ENCODE assay signal across 8 mouse cellular contexts in genomic region chr4:137993821-137994561, GRCm38 (mm10). TPM values are rescaled to one million over a fixed set of nuclear protein-coding genes. Genes with fewer than 3 reads are reported as not detected.
A peak's percentile ranks its signal among the peaks of the same experiment; 100 is the strongest.
DNase-seq lines count a peak whose midpoint lies in the region; ATAC-seq and TF ChIP-seq lines count a peak whose summit lies in the region.

No protein-coding gene starts in this region.

- WGBS in intestine, embryonic 16.5 days: under 1% methylated on average over 47 of the region's 60 CpGs
- 2% methylated on average over 57 of the region's 60 CpGs for WGBS in liver, embryonic 14.5 days (ENCODE audit: insufficient replicate concordance)

- peak overlapping the region; percentile 78 for H3K4me2 ChIP-seq in intestine, embryonic 16.5 days (ENCODE audit: low read depth, low read length)
- H3K4me2 ChIP-seq in liver, embryonic 14.5 days (ENCODE audit: low read depth): peak overlapping the region; percentile 84

- H3K9ac ChIP-seq in intestine, embryonic 16.5 days (ENCODE audit: low read depth, low read length): peak overlapping the region; percentile 97
- H3K9ac ChIP-seq in liver, embryonic 14.5 days (replicated peaks): peak overlapping the region; percentile 82

- no peak for TF ChIP-seq EP300 in liver, embryonic 14.5 days (IDR thresholded peaks at IDR 0.05; ENCODE audit: low read depth)

- H3K9me3 ChIP-seq in intestine, embryonic 16.5 days (ENCODE audit: control insufficient read depth, low read length): no peaks in the 10 kb centered on the region
- no peaks in the 10 kb centered on the region for H3K9me3 ChIP-seq in liver, embryonic 14.5 days (ENCODE audit: control insufficient read depth, low read length)

- TF ChIP-seq CTCF in left cerebral cortex, adult 2 months (IDR thresholded peaks at IDR 0.05): no peak
- TF ChIP-seq CTCF in liver, embryonic 14.5 days (IDR thresholded peaks at IDR 0.05; ENCODE audit: low read depth): no peak

- peak overlapping the region; percentile 98 for H3K27ac ChIP-seq in left cerebral cortex, adult 2 months
- peak overlapping the region; percentile 87 for H3K27ac ChIP-seq in intestine, embryonic 16.5 days (ENCODE audit: low read length)
- peak overlapping the region; percentile 34 for H3K27ac ChIP-seq in liver, embryonic 14.5 days

- H3K4me3 ChIP-seq in left cerebral cortex, adult 2 months: peak overlapping the region; percentile 95
- peak overlapping the region; percentile 95 for H3K4me3 ChIP-seq in intestine, embryonic 16.5 days (ENCODE audit: low read length)
- peak overlapping the region; percentile 69 to 79 for H3K4me3 ChIP-seq in liver, embryonic 14.5 days (ENCODE audit: insufficient read depth in 1 of 2, low read depth in 2 of 2, low read length in 2 of 2)

- H3K4me1 ChIP-seq in intestine, embryonic 16.5 days (ENCODE audit: control insufficient read depth, insufficient read depth, low read length): peaks cover 23% of the 10 kb centered on the region
- H3K4me1 ChIP-seq in liver, embryonic 14.5 days (replicated peaks; ENCODE audit: control insufficient read depth in 2 of 2, insufficient read depth in 2 of 2, low read length in 1 of 2): peaks cover 7 to 15% of the 10 kb centered on the region in 2 experiments

- intact Hi-C loops in left cerebral cortex, adult 2 months (cut with DNase I): loop anchor here (10.0 kb wide), 1 partner anchor 111 kb away; no protein-coding TSS in a partner anchor
- intact Hi-C loops in left cerebral cortex, postnatal 10 days (cut with DNase I): loop anchor here (10.0 kb wide), 1 partner anchor 111 kb away; no protein-coding TSS in a partner anchor
- intact Hi-C loops in gastrocnemius, postnatal 14 days (cut with DNase I; ENCODE audit: low total_unique reads): no loop called here

- ATAC-seq in intestine, embryonic 16.5 days: peak; percentile 21
- ATAC-seq in liver, embryonic 14.5 days (ENCODE audit: insufficient read depth): peak; percentile 32; the same call in 1 of the 2 replicates

- H3K36me3 ChIP-seq in intestine, embryonic 16.5 days (ENCODE audit: control insufficient read depth, insufficient read depth, low read length): 0 out of 2 replicates have a peak, but pooled peaks cover 6% of the 10 kb centered on the region
- peaks cover 4% of the 10 kb centered on the region for H3K36me3 ChIP-seq in liver, embryonic 14.5 days (replicated peaks; ENCODE audit: control insufficient read depth, insufficient read depth, low read depth)

- DNase-seq in left cerebral cortex, adult 2 months (ENCODE audit: extremely low spot score in 1 of 2, low spot score in 2 of 2): peak; percentile 45 to 48
- DNase-seq in left cerebral cortex, postnatal 10 days (ENCODE audit: extremely low spot score in 1 of 2, low spot score in 2 of 2): no peak
- DNase-seq in cerebellum, adult 9-11 months: peak; percentile 67
- peak; percentile 43 for DNase-seq in gastrocnemius, postnatal 14 days
- no peak for DNase-seq in liver, embryonic 14.5 days (ENCODE audit: low read depth in 3 of 3, low spot score in 3 of 3)
- DNase-seq in naive thymus-derived CD4-positive, alpha-beta T cell, adult 2 months (ENCODE audit: low read depth): peak; percentile 57
- peak; percentile 67 for DNase-seq in testis, postnatal 10 days (ENCODE audit: low spot score)

- H3K27me3 ChIP-seq in intestine, embryonic 16.5 days (replicated peaks; ENCODE audit: control insufficient read depth, insufficient read depth, low read length): no peaks in the 10 kb centered on the region
- peaks cover 7% of the 10 kb centered on the region for H3K27me3 ChIP-seq in liver, embryonic 14.5 days (ENCODE audit: control insufficient read depth, insufficient read depth, low read length)

RNA-seq across cellular contexts. Expression of gene Eif4g3, which starts 1.2 kb away (rescaled TPM):
- total RNA-seq in left cerebral cortex, adult 2 months (2021): 100 to 1,000 TPM; 179 to 187 TPM
- total RNA-seq in left cerebral cortex, postnatal 10 days (2021): 100 to 1,000 TPM; 198 to 199 TPM
- total RNA-seq in gastrocnemius, postnatal 14 days (2021): 10 to 100 TPM; 95.2 to 98.9 TPM
- polyA plus RNA-seq in intestine, embryonic 16.5 days (2015; fragmentation: Nextera tagmentation; extraction: Ambion mirVana): 16.4 and 18.0 TPM in 2 replicates
- polyA plus RNA-seq in liver, embryonic 14.5 days (2012; rRNA removed): 9.2 and 15.6 TPM in 2 replicates
- polyA plus RNA-seq in liver, embryonic 14.5 days (2014; fragmentation: Nextera tagmentation; extraction: Ambion mirVana): 5.2 and 5.6 TPM in 2 replicates

Comparison
In these comparisons a context has a peak if more than half of its experiments do, and no peak if none do; other contexts are left out.
1. DNase-seq: peak in left cerebral cortex, adult 2 months (2 of 2), cerebellum, adult 9-11 months (single experiment), gastrocnemius, postnatal 14 days (single experiment), naive thymus-derived CD4-positive, alpha-beta T cell, adult 2 months (single experiment) and testis, postnatal 10 days (single experiment); none in left cerebral cortex, postnatal 10 days (0 of 2) and liver, embryonic 14.5 days (0 of 3).
2. H3K27ac ChIP-seq: peak in every context shown above with its lines; median percentile 98 in left cerebral cortex, adult 2 months; 87 in intestine, embryonic 16.5 days; 34 in liver, embryonic 14.5 days.
3. Peak in every context shown above with its lines, with median percentiles within 50 percentile points of each other: H3K4me3 ChIP-seq.